Mouse (Mus musculus): ENCODE results near the gene Phf13. TPM values are rescaled to one million over a fixed set of nuclear protein-coding genes. Genes with fewer than 3 reads are reported as not detected.

Phf13 gene
- polyA plus RNA-seq, 1 experiment from 2014 or later: 30.1 TPM

DNA sequence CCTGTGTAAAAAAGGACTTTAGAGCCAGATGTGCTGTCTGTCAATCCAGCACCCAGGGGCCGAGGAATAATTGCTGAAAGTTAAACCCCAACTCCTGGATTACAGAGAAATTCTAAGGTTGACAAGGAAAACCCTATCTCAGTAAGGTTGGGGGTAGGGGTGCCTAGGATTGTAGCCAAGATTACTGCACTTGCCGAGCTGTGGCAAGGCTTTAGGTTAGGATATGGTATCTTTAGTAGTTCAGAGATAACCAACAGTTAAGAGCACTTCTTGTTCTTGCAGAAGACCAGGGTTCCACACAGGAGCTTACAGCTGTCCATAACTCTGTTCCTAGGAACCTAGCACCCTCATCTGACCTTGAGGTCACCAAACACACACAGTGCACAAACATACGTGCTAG, 1.6 kb upstream of the Phf13 start:
- ATAC-seq (ENCODE audit: low FRiP score, low TSS enrichment): no peak
- Histone ChIP-seq H3K4me2 (replicated peaks; ENCODE audit: low read depth, low read length) (peak overlapping the region; percentile 70; the same call in 1 of the 2 replicates), H3K9ac (ENCODE audit: low read depth, low read length) (peak overlapping the region; percentile 96; the same call in 1 of the 2 replicates), H3K4me1 (ENCODE audit: control insufficient read depth, insufficient read depth, low read length) (peaks cover 21% of the 10 kb centered on the region), H3K9me3 (ENCODE audit: control insufficient read depth, low read length) (no peaks in the 10 kb centered on the region), H3K4me3 (ENCODE audit: low read length) (peak overlapping the region; percentile 99; the same call in 1 of the 2 replicates), H3K27me3 (ENCODE audit: control insufficient read depth, insufficient read depth, low read length) (no peaks in the 10 kb centered on the region), H3K27ac (ENCODE audit: low read depth, low read length) (no peak overlapping the region), H3K36me3 (ENCODE audit: control insufficient read depth, insufficient read depth, low read length) (peaks cover 6% of the 10 kb centered on the region; the same call in 1 of the 2 replicates)
- WGBS: 68% methylated on average over 3 of the region's 3 CpGs

DNA sequence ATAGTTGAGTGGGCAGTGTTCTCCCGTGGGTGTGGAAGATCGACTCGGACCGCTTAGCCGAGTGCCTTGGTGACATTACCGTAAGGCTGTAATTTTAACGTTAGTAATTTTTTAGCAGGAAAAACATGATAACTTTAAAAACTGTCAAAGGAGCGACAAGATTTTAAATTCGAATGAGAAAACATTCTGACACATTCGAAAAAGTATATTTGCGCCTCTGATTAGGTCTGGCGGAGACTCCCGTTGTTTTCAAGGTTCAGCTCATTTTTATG, 829 bp upstream of the Phf13 start:
- peak overlapping the region; percentile 70 for H3K4me2 ChIP-seq (replicated peaks; ENCODE audit: low read depth, low read length)
- H3K27me3 ChIP-seq (ENCODE audit: control insufficient read depth, insufficient read depth, low read length): no peaks in the 10 kb centered on the region
- no peaks in the 10 kb centered on the region for H3K9me3 ChIP-seq (ENCODE audit: control insufficient read depth, low read length)
- no peak for ATAC-seq (ENCODE audit: low FRiP score, low TSS enrichment)
- H3K4me3 ChIP-seq (ENCODE audit: low read length): peak overlapping the region; percentile 99
- WGBS: 3% methylated on average over 13 of the region's 13 CpGs
- peak overlapping the region; percentile 96 for H3K9ac ChIP-seq (ENCODE audit: low read depth, low read length)
- peaks cover 21% of the 10 kb centered on the region for H3K4me1 ChIP-seq (ENCODE audit: control insufficient read depth, insufficient read depth, low read length)
- H3K36me3 ChIP-seq (ENCODE audit: control insufficient read depth, insufficient read depth, low read length): peaks cover 14% of the 10 kb centered on the region
- peak overlapping the region; percentile 82 for H3K27ac ChIP-seq (ENCODE audit: low read depth, low read length)

DNA sequence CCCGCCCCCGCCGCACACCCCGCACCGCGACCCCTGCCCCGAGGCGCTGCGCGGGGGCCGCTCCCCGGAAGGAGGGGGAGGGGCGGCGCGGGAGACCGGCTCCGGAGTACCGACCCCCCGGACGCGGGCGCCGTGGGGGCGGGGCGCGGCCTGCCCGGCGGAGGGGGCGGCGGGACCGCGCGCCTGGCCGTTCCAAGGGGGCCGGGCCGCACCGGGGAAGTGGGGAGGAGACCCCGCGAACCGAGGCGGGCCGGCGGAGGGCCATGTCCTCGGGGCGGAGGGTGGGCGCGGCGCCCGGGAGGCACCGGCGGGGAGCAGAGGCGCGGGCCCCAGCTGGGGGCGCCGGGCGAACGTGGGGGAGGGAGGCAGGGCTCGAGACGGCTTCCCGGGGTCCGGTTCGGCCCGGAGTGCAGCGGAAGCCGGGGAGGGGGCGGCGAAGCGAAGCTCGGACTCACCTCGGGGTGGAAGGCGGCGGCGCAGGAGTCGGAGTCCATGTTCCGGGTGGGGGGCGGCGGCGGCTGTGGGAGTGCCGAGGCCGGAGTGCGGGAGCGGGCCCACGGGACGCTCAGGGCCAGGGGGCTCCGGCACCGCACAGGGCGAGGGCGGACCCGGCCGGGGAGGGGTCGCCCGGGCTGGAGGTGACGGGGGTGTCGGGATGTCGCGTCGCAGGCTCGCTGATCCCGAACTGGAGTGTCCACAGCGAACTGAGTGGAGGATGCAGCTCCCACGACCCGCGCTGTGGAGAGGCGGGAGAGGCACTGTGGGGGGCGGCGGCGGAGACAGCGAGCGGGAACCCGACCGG, 486 bp downstream of the Phf13 start:
- Histone ChIP-seq H3K36me3 (ENCODE audit: control insufficient read depth, insufficient read depth, low read length) (peaks cover 27% of the 10 kb centered on the region), H3K27ac (ENCODE audit: low read depth, low read length) (peak overlapping the region; percentile 93), H3K4me3 (ENCODE audit: low read length) (peak overlapping the region; percentile 99), H3K9ac (ENCODE audit: low read depth, low read length) (peak overlapping the region; percentile 96), H3K9me3 (ENCODE audit: control insufficient read depth, low read length) (no peaks in the 10 kb centered on the region), H3K27me3 (ENCODE audit: control insufficient read depth, insufficient read depth, low read length) (no peaks in the 10 kb centered on the region), H3K4me1 (ENCODE audit: control insufficient read depth, insufficient read depth, low read length) (peaks cover 18% of the 10 kb centered on the region), H3K4me2 (replicated peaks; ENCODE audit: low read depth, low read length) (peak overlapping the region; percentile 87)
- under 1% methylated on average over 85 of the region's 111 CpGs for WGBS
- ATAC-seq (ENCODE audit: low FRiP score, low TSS enrichment): peak; percentile 56; the same call in 1 of the 2 replicates

DNA sequence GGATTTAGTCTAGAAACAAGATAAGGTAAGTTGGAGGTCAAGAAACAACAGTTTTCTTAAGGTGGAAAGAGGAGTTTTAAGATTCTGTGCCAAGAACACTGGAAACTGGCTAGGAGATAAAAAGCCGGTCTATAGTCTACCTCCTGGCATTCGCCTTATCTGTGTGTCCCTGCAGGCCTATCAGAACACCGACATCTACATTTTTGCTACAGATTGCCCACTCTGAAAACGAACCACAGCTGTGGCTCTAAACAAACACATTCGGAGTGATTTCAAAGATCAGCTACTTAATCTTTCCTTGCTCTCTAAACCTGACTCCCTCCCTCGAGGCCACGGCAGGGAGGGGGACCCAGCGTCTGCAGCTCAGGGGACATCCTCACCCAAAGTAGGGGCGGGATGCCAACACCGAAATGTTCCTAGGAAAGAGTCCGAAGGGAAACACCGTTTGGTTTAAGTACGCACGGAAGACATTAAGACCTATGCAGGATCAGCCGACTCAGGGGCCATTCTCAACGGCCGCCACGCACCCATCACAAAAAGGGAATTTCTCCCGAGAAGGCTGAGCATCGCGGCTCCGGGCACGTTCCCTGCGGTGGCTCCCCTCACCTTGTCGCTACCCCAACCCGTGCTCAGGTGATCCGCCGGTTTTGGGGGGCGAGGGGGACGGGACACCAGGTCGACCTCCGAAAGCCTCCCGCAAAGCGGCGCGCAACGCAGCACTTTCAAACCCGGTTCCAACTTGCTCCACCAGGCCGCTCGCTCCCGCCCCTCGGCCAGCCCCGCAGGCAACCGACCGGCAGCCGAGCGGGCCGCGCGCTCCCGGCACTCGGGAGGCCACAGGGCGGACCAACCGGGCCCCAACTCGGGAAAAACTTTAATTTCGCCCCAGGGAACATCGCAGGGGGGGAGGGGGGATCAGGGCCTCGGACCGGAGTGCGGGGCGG, 1.6 kb downstream of the Phf13 start:
- no peaks in the 10 kb centered on the region for H3K9me3 ChIP-seq (ENCODE audit: control insufficient read depth, low read length)
- H3K27me3 ChIP-seq (ENCODE audit: control insufficient read depth, insufficient read depth, low read length): no peaks in the 10 kb centered on the region
- peaks cover 18% of the 10 kb centered on the region for H3K4me1 ChIP-seq (ENCODE audit: control insufficient read depth, insufficient read depth, low read length)
- peak overlapping the region; percentile 99 for H3K4me3 ChIP-seq (ENCODE audit: low read length)
- peak overlapping the region; percentile 87 for H3K4me2 ChIP-seq (replicated peaks; ENCODE audit: low read depth, low read length)
- peak overlapping the region; percentile 93 for H3K27ac ChIP-seq (ENCODE audit: low read depth, low read length)
- peaks cover 36% of the 10 kb centered on the region for H3K36me3 ChIP-seq (ENCODE audit: control insufficient read depth, insufficient read depth, low read length)
- no peak for ATAC-seq (ENCODE audit: low FRiP score, low TSS enrichment)
- 2% methylated on average over 54 of the region's 61 CpGs for WGBS
- H3K9ac ChIP-seq (ENCODE audit: low read depth, low read length): peak overlapping the region; percentile 96

DNA sequence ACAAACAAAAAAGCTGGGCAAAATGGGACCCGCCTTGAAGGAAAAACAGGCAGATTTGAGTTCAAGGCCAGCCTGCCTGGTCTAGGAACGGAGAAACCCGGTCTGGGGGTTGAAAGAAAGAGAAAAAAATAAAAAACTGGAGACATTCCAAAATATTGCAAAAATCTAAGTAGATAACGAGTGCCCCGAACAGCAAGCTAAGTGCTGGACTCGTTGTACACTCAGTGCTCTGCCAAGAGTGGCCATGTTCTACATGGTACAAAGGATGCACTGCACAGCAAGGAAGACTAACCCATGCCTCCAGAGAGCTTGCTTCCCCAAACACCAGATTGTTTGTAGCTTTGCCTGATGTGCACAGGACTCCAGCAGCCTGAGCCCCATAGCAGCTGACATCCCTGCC, 3.0 kb downstream of the Phf13 start:
- Histone ChIP-seq H3K9me3 (ENCODE audit: control insufficient read depth, low read length) (no peaks in the 10 kb centered on the region), H3K27me3 (ENCODE audit: control insufficient read depth, insufficient read depth, low read length) (no peaks in the 10 kb centered on the region), H3K4me3 (ENCODE audit: low read length) (peak overlapping the region; percentile 99; the same call in 1 of the 2 replicates), H3K27ac (ENCODE audit: low read depth, low read length) (no peak overlapping the region), H3K4me2 (replicated peaks; ENCODE audit: low read depth, low read length) (peak overlapping the region; percentile 87; the same call in 1 of the 2 replicates), H3K36me3 (ENCODE audit: control insufficient read depth, insufficient read depth, low read length) (peaks cover 40% of the 10 kb centered on the region), H3K9ac (ENCODE audit: low read depth, low read length) (0 out of 2 replicates have a peak overlapping the region, but pooled peaks have one; percentile 31), H3K4me1 (ENCODE audit: control insufficient read depth, insufficient read depth, low read length) (peaks cover 26% of the 10 kb centered on the region)
- ATAC-seq (ENCODE audit: low FRiP score, low TSS enrichment): no peak
- WGBS: 90% methylated on average over 6 of the region's 6 CpGs

DNA sequence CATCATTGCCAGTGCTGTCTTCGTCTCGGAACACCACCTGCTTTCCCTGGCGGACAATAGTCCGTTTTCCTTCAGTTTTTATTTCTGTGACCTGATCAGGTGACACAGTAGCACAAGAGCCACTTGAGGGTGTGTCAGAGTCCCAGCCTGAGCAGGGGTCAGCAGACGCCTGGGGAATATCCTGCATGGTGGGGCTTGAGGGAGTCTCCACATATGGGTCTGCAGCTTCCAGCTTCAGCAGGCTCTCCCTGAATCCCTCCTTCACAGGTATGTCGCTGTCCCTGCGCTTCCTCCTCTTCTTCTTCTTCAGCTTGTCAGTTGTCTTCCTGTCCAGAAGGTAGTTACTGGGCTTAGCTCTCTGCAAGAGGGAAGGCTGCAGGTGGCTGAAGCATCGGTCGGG, 4.0 kb downstream of the Phf13 start:
- WGBS: 91% methylated on average over 9 of the region's 9 CpGs
- no peaks in the 10 kb centered on the region for H3K27me3 ChIP-seq (ENCODE audit: control insufficient read depth, insufficient read depth, low read length)
- no peak overlapping the region for H3K9ac ChIP-seq (ENCODE audit: low read depth, low read length)
- H3K4me3 ChIP-seq (ENCODE audit: low read length): no peak overlapping the region
- ATAC-seq (ENCODE audit: low FRiP score, low TSS enrichment): no peak
- peaks cover 24% of the 10 kb centered on the region for H3K4me1 ChIP-seq (ENCODE audit: control insufficient read depth, insufficient read depth, low read length)
- no peak overlapping the region for H3K27ac ChIP-seq (ENCODE audit: low read depth, low read length)
- H3K4me2 ChIP-seq (replicated peaks; ENCODE audit: low read depth, low read length): no peak overlapping the region
- no peaks in the 10 kb centered on the region for H3K9me3 ChIP-seq (ENCODE audit: control insufficient read depth, low read length)
- peaks cover 40% of the 10 kb centered on the region for H3K36me3 ChIP-seq (ENCODE audit: control insufficient read depth, insufficient read depth, low read length)

DNA sequence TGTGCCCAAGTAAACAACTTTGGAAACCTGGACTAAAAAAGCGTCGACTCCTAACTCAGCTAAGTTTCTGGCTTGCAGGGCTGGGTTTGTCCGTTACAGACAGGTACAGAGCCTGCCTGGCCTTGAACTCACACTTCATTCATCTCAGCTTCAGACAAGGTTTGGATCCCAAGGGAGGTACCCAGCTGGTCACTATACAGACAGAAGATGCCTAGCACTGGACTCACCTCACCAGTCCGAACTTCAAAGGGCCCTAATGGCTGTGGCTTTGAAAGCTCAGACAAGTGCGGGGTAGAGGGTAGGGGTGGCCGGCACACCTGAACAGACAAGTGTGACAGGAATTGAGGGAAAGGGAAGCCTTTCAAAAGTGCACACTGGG, 7.0 kb downstream of the Phf13 start:
- 0 out of 2 replicates have a peak, but pooled peaks have one; percentile 5 for ATAC-seq (ENCODE audit: low FRiP score, low TSS enrichment)
- Histone ChIP-seq H3K9me3 (ENCODE audit: control insufficient read depth, low read length) (no peaks in the 10 kb centered on the region), H3K9ac (ENCODE audit: low read depth, low read length) (peak overlapping the region; percentile 93; the same call in 1 of the 2 replicates), H3K4me2 (replicated peaks; ENCODE audit: low read depth, low read length) (peak overlapping the region; percentile 70), H3K4me3 (ENCODE audit: low read length) (peak overlapping the region; percentile 87), H3K36me3 (ENCODE audit: control insufficient read depth, insufficient read depth, low read length) (peaks cover 47% of the 10 kb centered on the region), H3K27ac (ENCODE audit: low read depth, low read length) (peak overlapping the region; percentile 87), H3K4me1 (ENCODE audit: control insufficient read depth, insufficient read depth, low read length) (peaks cover 34% of the 10 kb centered on the region), H3K27me3 (ENCODE audit: control insufficient read depth, insufficient read depth, low read length) (no peaks in the 10 kb centered on the region)
- WGBS: 26% methylated on average over 6 of the region's 6 CpGs

DNA sequence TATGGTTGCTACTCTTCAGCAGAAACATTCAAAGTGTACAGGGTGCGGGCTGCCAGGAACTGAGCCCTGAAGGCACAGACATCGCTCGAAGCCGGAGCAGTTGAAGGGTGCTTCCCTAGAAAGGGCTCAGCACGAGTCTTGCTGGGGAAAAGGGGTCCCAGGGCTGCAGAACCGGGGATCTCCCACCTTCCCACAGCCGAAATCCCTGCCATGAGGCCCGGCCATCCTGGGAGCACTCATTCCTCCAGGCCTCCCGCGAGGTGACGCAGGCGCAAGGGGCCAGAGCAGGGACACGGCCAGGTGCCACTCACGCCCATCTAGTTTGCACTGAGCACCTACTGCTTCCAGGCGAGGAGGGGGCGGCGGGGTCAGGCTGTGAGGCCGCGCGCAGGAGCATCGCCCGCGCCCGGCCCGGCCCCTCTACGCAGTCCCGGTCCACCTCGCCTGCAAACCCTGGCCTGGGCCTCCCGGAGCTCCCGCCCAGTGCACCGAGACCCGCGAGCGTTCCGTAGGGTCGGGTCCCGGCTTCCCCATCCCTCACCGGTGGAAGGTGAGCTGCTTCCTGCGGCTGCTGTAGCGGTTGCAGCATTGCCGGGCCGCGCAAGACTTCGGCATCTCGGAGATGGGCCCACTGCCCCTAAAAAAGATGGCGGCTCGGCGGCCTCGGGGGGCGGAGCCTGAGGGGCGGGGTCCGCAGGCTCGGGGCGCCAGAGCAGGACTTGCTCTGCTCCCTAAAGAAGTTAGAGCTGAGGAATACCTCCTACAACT, 7.5 kb downstream of the Phf13 start, which contains the start of gene Thap3:
Thap3 (minus strand) TSS at position 656 of the 768 bp plus-strand sequence.
- peak within 1 kb of the TSS; percentile 70 for H3K4me2 ChIP-seq (replicated peaks; ENCODE audit: low read depth, low read length)
- H3K36me3 ChIP-seq (ENCODE audit: control insufficient read depth, insufficient read depth, low read length): peaks cover 47% of the 10 kb centered on the region
- H3K4me1 ChIP-seq (ENCODE audit: control insufficient read depth, insufficient read depth, low read length): peaks cover 32% of the 10 kb centered on the region
- H3K9ac ChIP-seq (ENCODE audit: low read depth, low read length): peak within 1 kb of the TSS; percentile 93
- peak within 1 kb of the TSS; percentile 87 for H3K27ac ChIP-seq (ENCODE audit: low read depth, low read length)
- peak; percentile 63 for ATAC-seq (ENCODE audit: low FRiP score, low TSS enrichment)
- WGBS: under 1% methylated on average over 52 of the region's 54 CpGs
- H3K27me3 ChIP-seq (ENCODE audit: control insufficient read depth, insufficient read depth, low read length): no peaks in the 10 kb centered on the region
- H3K9me3 ChIP-seq (ENCODE audit: control insufficient read depth, low read length): no peaks in the 10 kb centered on the region
- H3K4me3 ChIP-seq (ENCODE audit: low read length): peak within 1 kb of the TSS; percentile 87
